Mouse (Mus musculus): ENCODE results near the gene Vwa1. TPM values are rescaled to one million over a fixed set of nuclear protein-coding genes. Genes with fewer than 3 reads are reported as not detected.

Vwa1 gene
- polyA plus RNA-seq, 1 experiment from 2014 or later = 11.3 TPM

- peaks cover 44% of the 10 kb centered on the region for H3K4me1 ChIP-seq
- H3K27me3 ChIP-seq (ENCODE audit: poor library complexity, severe bottlenecking) = no peaks in the 10 kb centered on the region
- WGBS = under 1% methylated on average over 64 of the region's 79 CpGs
- DNase-seq (ENCODE audit: extremely low spot score, low spot score) = peak; percentile 52
- no peaks in the 10 kb centered on the region for H3K9me3 ChIP-seq
- H3K4me3 ChIP-seq = peak overlapping the region; percentile 83
- H3K36me3 ChIP-seq (replicated peaks) = peaks cover 63% of the 10 kb centered on the region
- H3K27ac ChIP-seq = peak overlapping the region; percentile 94
Observed at GRCm38 (mm10) chr4:155734951-155735702, 39.4 kb downstream of the Vwa1 start.

DNA sequence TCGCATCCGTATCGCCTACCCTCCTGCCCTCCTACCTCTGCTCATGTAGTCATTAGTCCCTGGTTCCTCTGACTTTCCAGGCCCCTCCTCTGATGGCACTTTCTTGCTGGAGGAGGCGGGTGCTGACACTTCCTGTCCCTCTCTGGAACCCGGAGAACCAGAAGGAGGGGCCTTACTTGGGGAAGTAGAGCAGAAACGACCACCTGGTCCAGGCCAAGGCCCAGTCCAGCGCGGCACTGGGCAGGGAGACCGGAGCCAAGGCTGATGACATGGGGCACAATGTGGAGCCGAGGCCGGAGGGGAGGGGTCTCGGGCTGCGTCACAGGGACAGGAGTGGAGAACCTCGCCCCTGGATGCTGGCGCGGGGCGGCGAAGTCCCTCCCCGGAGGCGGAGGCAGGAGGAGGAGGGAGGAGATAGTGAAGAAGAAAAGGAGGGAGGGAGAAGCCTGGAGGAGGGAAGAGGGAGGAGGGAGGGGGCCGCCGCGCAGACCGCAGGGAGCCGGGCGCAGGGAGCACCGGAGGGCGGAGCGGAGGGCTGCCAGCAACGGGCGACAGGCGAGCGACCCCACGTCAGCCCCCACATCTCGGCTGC is 40.1 kb downstream of the Vwa1 start, which contains the start of gene Tmem240:
Gene Tmem240, plus strand, starts transcription at position 451 of the 592 bp plus-strand sequence.
- peaks cover 62% of the 10 kb centered on the region for H3K36me3 ChIP-seq (replicated peaks)
- no peaks in the 10 kb centered on the region for H3K9me3 ChIP-seq
- peaks cover 44% of the 10 kb centered on the region for H3K4me1 ChIP-seq
- peak within 1 kb of the TSS; percentile 83 for H3K4me3 ChIP-seq
- peak; percentile 89 for DNase-seq (ENCODE audit: extremely low spot score, low spot score)
- WGBS = under 1% methylated on average over 29 of the region's 35 CpGs
- H3K27ac ChIP-seq = peak within 1 kb of the TSS; percentile 94
- no peaks in the 10 kb centered on the region for H3K27me3 ChIP-seq (ENCODE audit: poor library complexity, severe bottlenecking)

- no peak overlapping the region for H3K4me3 ChIP-seq
- H3K9me3 ChIP-seq = no peaks in the 10 kb centered on the region
- H3K27ac ChIP-seq = no peak overlapping the region
- no peak for DNase-seq (ENCODE audit: extremely low spot score, low spot score)
- H3K27me3 ChIP-seq (ENCODE audit: poor library complexity, severe bottlenecking) = no peaks in the 10 kb centered on the region
- H3K36me3 ChIP-seq (replicated peaks) = peaks cover 60% of the 10 kb centered on the region
- 89% methylated on average over 10 of the region's 10 CpGs for WGBS
- peaks cover 41% of the 10 kb centered on the region for H3K4me1 ChIP-seq
Observed at GRCm38 (mm10) chr4:155733267-155733666, 41.2 kb downstream of the Vwa1 start.

GRCm38 (mm10) chr4:155727993-155728392 is 46.5 kb downstream of the Vwa1 start:
- peaks cover 71% of the 10 kb centered on the region for H3K36me3 ChIP-seq (replicated peaks)
- no peaks in the 10 kb centered on the region for H3K27me3 ChIP-seq (ENCODE audit: poor library complexity, severe bottlenecking)
- H3K9me3 ChIP-seq = no peaks in the 10 kb centered on the region
- H3K4me3 ChIP-seq = no peak overlapping the region
- no peak overlapping the region for H3K27ac ChIP-seq
- no peak for DNase-seq (ENCODE audit: extremely low spot score, low spot score)
- no peaks in the 10 kb centered on the region for H3K4me1 ChIP-seq
- WGBS = 93% methylated on average over 2 of the region's 2 CpGs

DNA sequence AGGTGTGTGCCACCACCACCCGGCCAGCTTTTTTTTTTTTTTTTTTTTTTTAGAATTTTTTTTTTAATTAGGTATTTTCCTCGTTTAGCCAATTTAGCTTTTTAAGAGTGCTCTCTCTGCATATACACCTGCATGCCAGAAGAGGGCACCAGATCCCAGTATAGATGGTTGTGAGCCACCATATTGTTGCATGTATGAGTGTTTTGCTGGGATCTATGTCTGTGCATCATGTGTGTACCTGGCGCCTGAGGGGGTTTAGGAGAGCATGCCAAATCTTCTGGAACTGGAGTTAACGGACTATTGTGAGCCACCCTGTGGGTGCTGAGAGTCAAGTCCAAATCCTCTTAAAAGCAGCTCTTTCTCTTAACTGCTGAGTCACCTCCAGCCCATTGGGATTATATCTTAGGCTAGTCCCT is 52.8 kb downstream of the Vwa1 start:
- no peaks in the 10 kb centered on the region for H3K4me1 ChIP-seq
- H3K27ac ChIP-seq = no peak overlapping the region
- H3K4me3 ChIP-seq = no peak overlapping the region
- DNase-seq (ENCODE audit: extremely low spot score, low spot score) = no peak
- no peaks in the 10 kb centered on the region for H3K9me3 ChIP-seq
- WGBS = 73% methylated on average over 4 of the region's 4 CpGs
- H3K36me3 ChIP-seq (replicated peaks) = peaks cover 51% of the 10 kb centered on the region
- H3K27me3 ChIP-seq (ENCODE audit: poor library complexity, severe bottlenecking) = no peaks in the 10 kb centered on the region

Small RNAs within 50 kb of the gene (microRNA-seq; reads per million reads assigned to microRNA genes)
- not detected for gene Gm27743

Other genes starting within 250 kb of the Vwa1 start
- 118 and 122 TPM in 2 replicates for gene Nadk, start 212.3 kb downstream of the Vwa1 start, polyA plus RNA-seq (2016; fragmentation: Nextera tagmentation; extraction: Ambion mirVana)
- gene Slc35e2, start 173.3 kb downstream of the Vwa1 start, polyA plus RNA-seq (2016; fragmentation: Nextera tagmentation; extraction: Ambion mirVana) = 10.7 and 12.9 TPM in 2 replicates
- gene Cdk11b, start 149.8 kb downstream of the Vwa1 start, polyA plus RNA-seq (2016; fragmentation: Nextera tagmentation; extraction: Ambion mirVana) = 83.9 and 86.7 TPM in 2 replicates
- not detected in 2 replicates for gene Gm10563, start 129.3 kb downstream of the Vwa1 start, polyA plus RNA-seq (2016; fragmentation: Nextera tagmentation; extraction: Ambion mirVana)
- gene Mmp23, start 121.3 kb downstream of the Vwa1 start, polyA plus RNA-seq (2016; fragmentation: Nextera tagmentation; extraction: Ambion mirVana) = 1.8 and 2.8 TPM in 2 replicates
- 16.8 and 18.3 TPM in 2 replicates for gene Mib2, start 105.5 kb downstream of the Vwa1 start, polyA plus RNA-seq (2016; fragmentation: Nextera tagmentation; extraction: Ambion mirVana)
- 0.64 and 0.67 TPM in 2 replicates for gene Fndc10, start 80.4 kb downstream of the Vwa1 start, polyA plus RNA-seq (2016; fragmentation: Nextera tagmentation; extraction: Ambion mirVana)
- 163 and 164 TPM in 2 replicates for gene Ssu72, start 69.9 kb downstream of the Vwa1 start, polyA plus RNA-seq (2016; fragmentation: Nextera tagmentation; extraction: Ambion mirVana)
- gene Tmem240, start 39.9 kb downstream of the Vwa1 start, polyA plus RNA-seq (2016; fragmentation: Nextera tagmentation; extraction: Ambion mirVana) = 0.36 and 0.77 TPM in 2 replicates
- 141 and 149 TPM in 2 replicates for gene Atad3a, start 13.6 kb downstream of the Vwa1 start, polyA plus RNA-seq (2016; fragmentation: Nextera tagmentation; extraction: Ambion mirVana)
- gene Tmem88b, start 11.2 kb upstream of the Vwa1 start, polyA plus RNA-seq (2016; fragmentation: Nextera tagmentation; extraction: Ambion mirVana) = 0.24 and 0.27 TPM in 2 replicates
- gene Ankrd65, start 15.7 kb upstream of the Vwa1 start, polyA plus RNA-seq (2016; fragmentation: Nextera tagmentation; extraction: Ambion mirVana) = not detected in 2 replicates
- gene Mrpl20, start 28.2 kb upstream of the Vwa1 start, polyA plus RNA-seq (2016; fragmentation: Nextera tagmentation; extraction: Ambion mirVana) = 253 and 258 TPM in 2 replicates
- 166 and 168 TPM in 2 replicates for gene Ccnl2, start 37.8 kb upstream of the Vwa1 start, polyA plus RNA-seq (2016; fragmentation: Nextera tagmentation; extraction: Ambion mirVana)
- 165 and 172 TPM in 2 replicates for gene Aurkaip1, start 56.6 kb upstream of the Vwa1 start, polyA plus RNA-seq (2016; fragmentation: Nextera tagmentation; extraction: Ambion mirVana)
- gene Mxra8, start 65.0 kb upstream of the Vwa1 start, polyA plus RNA-seq (2016; fragmentation: Nextera tagmentation; extraction: Ambion mirVana) = 37.6 and 39.4 TPM in 2 replicates
- 4.6 and 5.3 TPM in 2 replicates for gene Dvl1, start 72.7 kb upstream of the Vwa1 start, polyA plus RNA-seq (2016; fragmentation: Nextera tagmentation; extraction: Ambion mirVana)
- gene Tas1r3, start 88.7 kb upstream of the Vwa1 start, polyA plus RNA-seq (2016; fragmentation: Nextera tagmentation; extraction: Ambion mirVana) = 0.12 and 0.33 TPM in 2 replicates
- gene Cptp, start 94.7 kb upstream of the Vwa1 start, polyA plus RNA-seq (2016; fragmentation: Nextera tagmentation; extraction: Ambion mirVana) = 21.2 and 24.0 TPM in 2 replicates
- 120 and 121 TPM in 2 replicates for gene Ints11, start 94.8 kb upstream of the Vwa1 start, polyA plus RNA-seq (2016; fragmentation: Nextera tagmentation; extraction: Ambion mirVana)
- gene Pusl1, start 117.1 kb upstream of the Vwa1 start, polyA plus RNA-seq (2016; fragmentation: Nextera tagmentation; extraction: Ambion mirVana) = 54.5 and 56.3 TPM in 2 replicates
- gene Acap3, start 117.1 kb upstream of the Vwa1 start, polyA plus RNA-seq (2016; fragmentation: Nextera tagmentation; extraction: Ambion mirVana) = 24.3 and 24.5 TPM in 2 replicates
- 144 and 150 TPM in 2 replicates for gene Ube2j2, start 169.1 kb upstream of the Vwa1 start, polyA plus RNA-seq (2016; fragmentation: Nextera tagmentation; extraction: Ambion mirVana)
- gene C1qtnf12, start 187.6 kb upstream of the Vwa1 start, polyA plus RNA-seq (2016; fragmentation: Nextera tagmentation; extraction: Ambion mirVana) = 18.4 and 20.9 TPM in 2 replicates
- gene B3galt6, start 218.0 kb upstream of the Vwa1 start, polyA plus RNA-seq (2016; fragmentation: Nextera tagmentation; extraction: Ambion mirVana) = 12.7 and 14.0 TPM in 2 replicates
- gene Sdf4, start 218.2 kb upstream of the Vwa1 start, polyA plus RNA-seq (2016; fragmentation: Nextera tagmentation; extraction: Ambion mirVana) = 134 and 135 TPM in 2 replicates
- 0.72 and 1.1 TPM in 2 replicates for gene Tnfrsf4, start 239.1 kb upstream of the Vwa1 start, polyA plus RNA-seq (2016; fragmentation: Nextera tagmentation; extraction: Ambion mirVana)